Mouse (Mus musculus): ENCODE data around the gene Gpc5.

- no peak for TF ChIP-seq CTCF (IDR thresholded peaks at IDR 0.05; ENCODE audit: low read depth)
- no peak for TF ChIP-seq EP300 (IDR thresholded peaks at IDR 0.05; ENCODE audit: low read depth)
Measured at GRCm38 (mm10) chr14:115118626-115119025, 26.6 kb downstream of the Gpc5 start.
